Mouse (Mus musculus): Measurements from ENCODE around the gene Bcs1l.

DNA sequence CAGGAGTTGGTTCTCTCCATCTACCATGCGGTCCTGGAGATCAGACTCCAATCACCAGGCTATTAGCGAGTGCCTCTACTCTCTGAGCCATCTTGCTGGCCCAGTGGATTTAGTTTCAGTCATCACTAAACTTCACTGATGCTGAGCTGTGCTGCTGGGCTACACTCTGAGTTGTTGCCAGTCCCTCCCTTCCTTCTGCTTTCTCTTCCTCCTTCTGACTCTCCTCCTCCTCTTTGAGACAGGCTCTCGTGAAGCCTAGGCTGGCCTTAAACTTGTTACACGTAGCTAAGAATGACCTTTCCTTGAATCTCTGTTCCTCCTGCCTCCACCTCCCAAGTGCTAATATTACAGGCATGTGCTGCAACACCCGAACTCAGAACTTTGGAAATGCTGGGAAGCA lies 29.0 kb upstream of the Bcs1l start:
- TF ChIP-seq CTCF (conservative IDR thresholded peaks at IDR 0.05; ENCODE audit: low read length) (no peak), POU5F1 (IDR thresholded peaks at IDR 0.05; ENCODE audit: borderline replicate concordance, low read length) (no peak)

All from E14TG2a.4 (cell line).